Mouse (Mus musculus) thymus, postnatal 14 days (tissue): ENCODE results near the gene Tac2.
"Not testable (repeated sequence)": the region's sequence is repeated elsewhere in the genome, so short reads cannot be mapped to it uniquely, and the experiment has no call there.

Source experiments
- DNase-seq: peaks from one replicate; pipeline ENCODE4 v3.0.0; 2021

Gene Tac2

GRCm38 (mm10) chr10:127759181-127760110 is 35.2 kb downstream of the Tac2 start, which contains the start of the genes Rdh1 and Rdh16f1:
TSS of gene Rdh1 (plus strand) at chr10:127759721.
TSS of gene Rdh16f1 (plus strand) at chr10:127759787.
- DNase-seq, result no peak

- DNase-seq, result not testable (repeated sequence)
Measured at GRCm38 (mm10) chr10:127762926-127763325, 38.6 kb downstream of the Tac2 start.

GRCm38 (mm10) chr10:127763914-127764680 is 39.8 kb downstream of the Tac2 start:
- no peak for DNase-seq

GRCm38 (mm10) chr10:127766564-127766963 is 42.3 kb downstream of the Tac2 start:
- no peak for DNase-seq

- DNase-seq, result no peak
Measured at GRCm38 (mm10) chr10:127776011-127776410, 51.7 kb downstream of the Tac2 start, which contains the start of gene Rdh9. TSS of gene Rdh9 (plus strand) at chr10:127776386.
